Mouse (Mus musculus) hindlimb bud, embryonic 11.5 days (tissue): ENCODE results near the gene Fgf9.

Experiments
- DNase-seq: peaks from one replicate; pipeline ENCODE4 v3.0.0-alpha.2; 2012; ENCODE audit warnings: low read depth, low spot score; ENCODE audit errors: extremely low spot score

The Fgf9 gene

DNA sequence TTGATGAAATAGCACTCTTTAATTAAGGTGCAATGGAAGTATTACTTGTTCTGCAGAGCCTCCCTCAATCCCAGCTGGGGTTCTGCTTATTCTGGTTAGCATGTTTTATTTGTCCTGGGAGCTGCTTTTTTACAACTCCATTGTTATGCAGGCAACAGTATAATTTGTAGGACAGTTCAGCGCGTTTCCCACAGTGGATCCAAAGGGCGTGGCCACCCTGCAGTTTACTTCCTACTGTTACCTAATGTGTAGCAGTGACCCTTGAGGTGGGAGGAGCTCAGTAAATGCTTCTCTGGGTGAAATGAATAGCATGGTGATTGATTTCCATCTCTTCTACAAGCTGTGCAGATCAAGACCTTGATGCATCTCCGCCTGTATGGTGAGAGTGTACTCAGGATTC is 17.0 kb downstream of the Fgf9 start:
- no peak for DNase-seq

DNA sequence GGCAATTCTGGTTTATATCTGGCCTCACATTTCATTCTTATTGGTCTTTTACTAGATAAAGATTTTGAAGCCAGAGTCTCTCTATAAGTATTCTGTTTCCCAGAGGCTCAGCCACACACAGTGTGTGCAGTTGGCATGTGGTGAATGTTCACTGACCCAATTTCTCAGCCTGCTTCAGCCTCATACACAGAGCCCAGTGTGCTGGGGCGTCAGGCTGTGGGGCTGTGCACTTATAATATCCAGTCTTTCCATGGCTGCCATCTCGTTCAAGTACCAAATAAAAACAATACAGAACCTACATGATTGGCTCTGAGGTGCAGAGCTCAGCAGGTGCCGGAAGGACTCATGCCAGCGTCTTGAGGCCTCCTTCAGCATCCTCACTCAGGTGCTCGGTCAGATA is 19.1 kb downstream of the Fgf9 start:
- no peak for DNase-seq

DNA sequence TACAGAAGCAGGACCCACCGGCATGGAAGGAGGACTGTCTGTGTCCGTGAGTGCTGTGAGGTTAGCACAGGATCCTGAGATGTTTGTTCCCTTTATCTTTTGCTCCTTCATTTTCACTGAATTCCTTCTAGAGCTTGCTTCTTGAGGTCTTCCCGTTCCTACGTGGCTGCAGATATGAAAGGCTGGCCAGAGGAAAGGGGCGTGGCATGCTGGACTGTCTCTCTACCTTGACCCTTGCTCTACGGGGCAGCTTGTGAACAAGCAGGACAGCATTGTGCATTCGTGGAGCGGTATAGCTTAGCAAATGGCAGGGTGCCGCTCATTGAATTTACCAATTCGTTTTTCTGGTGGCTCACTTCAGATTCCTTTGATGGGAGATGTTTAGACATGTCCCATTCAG is 21.0 kb downstream of the Fgf9 start:
- no peak for DNase-seq

DNA sequence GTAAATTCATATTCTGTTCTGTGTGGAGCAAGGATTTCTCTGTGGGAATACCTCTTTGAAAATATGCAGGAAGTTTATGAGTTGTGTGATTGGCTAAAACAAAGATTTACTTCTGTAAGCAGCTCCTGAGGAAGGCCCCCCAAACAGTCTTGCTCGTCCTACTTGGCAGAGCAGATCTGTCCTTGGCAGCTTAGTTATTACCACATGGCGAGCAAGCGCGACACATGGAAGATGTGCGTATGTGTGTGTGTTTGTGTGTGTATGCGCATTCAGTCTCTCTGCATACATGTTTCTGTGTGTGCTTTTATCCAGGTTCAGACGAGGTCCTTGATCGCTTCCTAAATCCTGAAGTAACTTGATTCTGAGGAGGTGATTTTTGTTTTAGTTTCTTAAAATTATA is 29.3 kb downstream of the Fgf9 start:
- DNase-seq: no peak

DNA sequence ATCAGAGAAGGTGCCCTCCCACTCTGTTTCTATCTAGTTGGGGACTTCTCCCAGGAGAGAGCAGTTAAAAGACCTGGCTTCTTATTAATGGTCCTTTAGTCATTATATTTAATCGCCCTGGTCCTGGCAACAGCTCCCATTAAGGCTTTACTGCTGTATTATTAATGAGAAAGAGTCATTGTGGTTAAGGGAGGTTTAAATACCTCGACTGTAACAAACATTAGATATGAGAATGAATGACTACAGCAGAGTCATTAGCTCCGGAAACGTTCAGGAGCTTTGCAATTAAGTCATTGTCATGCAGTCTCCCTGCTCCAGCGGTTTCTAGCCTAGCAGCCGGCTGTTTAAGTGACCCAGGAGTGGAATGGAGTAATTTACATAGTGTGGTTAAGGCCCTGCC is 31.0 kb downstream of the Fgf9 start:
- no peak for DNase-seq

DNA sequence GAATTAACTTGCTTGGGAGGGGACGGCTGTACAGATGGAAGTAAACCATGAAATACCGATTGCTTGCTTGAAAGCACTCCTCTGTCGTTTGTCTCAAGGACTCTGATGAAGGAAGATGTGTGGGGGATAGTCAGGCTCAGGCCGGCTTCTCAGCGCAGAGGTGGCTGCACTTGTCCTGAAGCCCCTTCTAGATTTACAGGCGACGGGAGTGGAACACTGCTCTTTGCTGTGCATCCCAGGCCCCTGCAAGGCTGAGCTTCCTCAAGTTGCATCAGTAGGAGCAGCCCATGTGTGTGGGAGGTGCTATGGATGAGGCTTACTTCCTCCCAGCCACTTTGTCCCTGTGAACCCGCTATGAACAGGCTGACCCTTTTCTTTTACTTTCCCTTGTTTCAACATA is 33.9 kb downstream of the Fgf9 start:
- DNase-seq: no peak

DNA sequence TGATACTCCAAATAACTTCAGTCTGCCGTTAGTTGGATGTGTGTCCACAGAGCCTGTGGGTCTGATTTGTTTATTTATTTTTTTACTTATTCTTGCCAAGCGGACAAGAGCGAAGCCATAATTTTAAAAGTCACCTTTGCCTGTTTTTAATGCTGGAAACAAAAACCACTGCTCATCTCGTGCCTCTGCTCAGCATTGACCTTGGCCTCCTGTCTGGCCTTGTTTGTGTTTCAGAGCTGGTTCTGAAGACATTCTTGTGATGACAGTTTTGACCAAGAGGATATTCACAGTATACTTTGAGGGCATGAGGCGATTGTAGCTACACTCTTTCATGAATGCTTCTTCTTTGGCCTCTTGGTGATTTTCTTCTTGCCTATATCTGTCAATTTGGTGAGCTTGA is 35.2 kb downstream of the Fgf9 start:
- no peak for DNase-seq

DNA sequence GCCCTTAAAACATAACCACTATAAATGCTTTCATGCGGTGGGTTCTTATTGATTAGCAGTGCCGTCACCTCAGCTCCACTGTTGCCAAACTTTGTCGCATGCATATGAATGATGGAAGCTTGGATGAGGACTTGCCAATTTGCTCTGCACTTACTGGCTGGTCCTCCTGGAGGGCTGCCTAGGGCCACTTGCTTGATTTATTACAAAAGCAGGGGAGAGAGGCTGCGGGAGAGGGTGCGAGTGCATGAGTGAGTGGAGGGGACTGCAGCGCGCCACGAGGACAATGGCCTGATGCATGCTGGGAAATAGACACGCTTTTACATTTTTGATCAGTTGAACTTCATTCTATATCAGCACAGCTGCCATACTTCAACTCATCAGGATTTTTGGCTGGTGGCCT is 39.3 kb downstream of the Fgf9 start:
- DNase-seq: no peak

DNA sequence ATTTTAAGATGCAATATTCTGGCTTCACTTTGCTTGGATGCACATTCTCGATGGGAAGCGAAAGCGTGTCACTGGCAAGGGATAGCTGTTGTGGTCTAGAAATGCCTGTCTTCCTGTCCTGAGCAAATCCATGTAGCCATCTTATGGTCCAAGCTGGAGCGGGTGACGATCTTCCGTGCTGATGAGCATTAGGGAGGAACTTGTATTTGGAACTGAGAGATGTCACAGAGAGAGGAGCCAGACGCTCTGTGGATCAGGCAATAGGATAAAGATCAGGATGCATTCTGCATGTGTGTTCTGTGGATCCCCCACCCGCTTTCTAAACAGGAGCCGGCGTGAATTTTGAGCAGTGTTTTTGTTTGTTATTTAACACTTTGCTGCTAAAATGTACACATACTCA is 41.2 kb downstream of the Fgf9 start:
- no peak for DNase-seq

DNA sequence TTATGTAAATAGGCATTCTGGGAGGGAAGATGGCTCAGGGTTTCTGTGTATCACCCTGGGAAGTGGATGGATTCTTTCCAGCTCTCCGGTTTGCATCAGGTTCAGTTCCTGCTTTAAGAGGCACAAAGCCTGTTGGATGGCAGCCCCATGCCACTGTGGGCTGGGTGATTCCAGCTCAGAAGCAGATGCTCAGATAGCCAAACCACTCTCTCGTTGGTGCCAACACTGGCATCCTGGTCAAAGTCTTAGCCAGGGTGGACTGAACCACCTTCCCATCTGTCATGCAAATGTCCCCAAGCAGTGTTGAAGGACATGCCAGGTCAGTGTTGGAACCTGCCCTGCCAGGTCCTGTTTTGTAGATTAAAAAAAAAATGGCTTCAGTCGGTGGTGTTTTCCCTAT is 42.0 kb downstream of the Fgf9 start:
- DNase-seq: no peak

DNA sequence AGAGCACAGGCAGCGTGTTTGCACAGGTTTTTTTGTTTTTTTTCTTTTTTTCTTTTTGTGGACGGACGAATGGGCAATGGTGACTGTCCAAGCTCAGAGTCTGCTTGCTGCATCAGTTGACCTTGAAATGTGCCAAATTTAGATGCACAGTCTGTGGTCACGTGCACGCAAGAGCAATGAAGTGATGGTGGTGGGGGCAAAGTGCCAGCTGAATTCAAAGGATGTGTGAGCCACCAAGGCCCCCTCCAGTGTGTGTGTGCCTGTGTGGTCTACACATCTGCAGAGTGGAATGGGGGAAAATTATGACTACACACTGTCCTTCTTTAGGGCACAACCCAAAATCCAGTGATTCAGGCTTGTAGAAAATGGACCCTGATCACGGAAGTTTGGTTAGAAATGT is 42.8 kb downstream of the Fgf9 start:
- DNase-seq: no peak

DNA sequence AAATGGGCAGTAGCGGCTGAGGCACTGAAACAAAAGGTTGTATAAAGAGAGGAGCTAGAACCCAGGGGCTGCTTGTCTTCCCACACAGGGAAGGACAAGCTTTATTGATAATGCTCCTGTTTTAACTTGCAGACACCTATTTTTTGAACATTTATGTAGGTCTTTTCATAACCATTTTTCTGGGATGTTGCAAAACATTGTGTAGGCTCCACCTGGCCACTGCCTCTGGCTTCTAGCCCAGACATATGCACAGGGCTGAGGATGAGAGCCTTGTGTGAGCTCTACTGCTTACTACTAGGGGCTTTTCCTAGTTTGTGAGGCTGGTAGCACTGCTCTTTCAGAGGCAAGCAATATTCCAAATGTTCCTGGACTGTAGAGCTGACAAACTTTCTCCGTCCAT is 43.8 kb downstream of the Fgf9 start:
- no peak for DNase-seq

DNA sequence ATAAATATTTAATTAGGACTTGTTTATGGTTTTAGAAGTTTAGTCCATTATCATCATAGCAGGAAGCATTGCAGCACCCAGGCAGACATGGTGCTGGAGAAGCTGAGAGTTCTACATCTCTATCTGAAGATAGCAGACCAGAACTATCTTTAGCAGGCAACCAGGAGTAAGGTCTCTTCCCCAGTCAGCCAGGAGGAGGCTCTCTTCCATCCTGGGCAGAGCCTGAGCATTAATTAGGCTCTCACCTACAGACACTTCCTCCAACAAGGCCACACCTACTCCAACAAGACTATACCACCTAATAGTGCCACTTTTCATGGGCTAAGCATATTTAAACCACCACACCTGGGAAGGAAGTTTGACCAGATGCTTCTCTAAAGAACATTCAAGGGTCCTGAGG is 54.3 kb downstream of the Fgf9 start:
- no peak for DNase-seq

DNA sequence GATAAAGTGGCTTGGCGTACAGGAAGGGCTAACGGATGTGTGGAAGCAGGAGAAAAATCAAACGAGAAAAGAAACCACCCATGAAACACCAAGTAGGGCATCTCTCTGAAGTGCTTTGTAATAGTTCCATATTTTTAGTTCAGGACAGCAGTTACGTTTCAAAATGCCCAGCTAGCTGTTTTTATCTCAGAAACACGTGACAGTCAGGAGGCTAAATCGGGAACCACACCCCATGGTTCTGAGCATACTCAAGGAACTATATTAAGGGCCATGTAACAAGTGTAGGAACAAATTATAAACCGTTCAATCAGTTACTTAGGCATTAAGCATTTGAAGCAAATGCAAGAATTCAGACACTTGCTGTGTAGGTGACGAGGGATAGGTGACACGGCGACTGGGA is 56.2 kb downstream of the Fgf9 start:
- no peak for DNase-seq

DNA sequence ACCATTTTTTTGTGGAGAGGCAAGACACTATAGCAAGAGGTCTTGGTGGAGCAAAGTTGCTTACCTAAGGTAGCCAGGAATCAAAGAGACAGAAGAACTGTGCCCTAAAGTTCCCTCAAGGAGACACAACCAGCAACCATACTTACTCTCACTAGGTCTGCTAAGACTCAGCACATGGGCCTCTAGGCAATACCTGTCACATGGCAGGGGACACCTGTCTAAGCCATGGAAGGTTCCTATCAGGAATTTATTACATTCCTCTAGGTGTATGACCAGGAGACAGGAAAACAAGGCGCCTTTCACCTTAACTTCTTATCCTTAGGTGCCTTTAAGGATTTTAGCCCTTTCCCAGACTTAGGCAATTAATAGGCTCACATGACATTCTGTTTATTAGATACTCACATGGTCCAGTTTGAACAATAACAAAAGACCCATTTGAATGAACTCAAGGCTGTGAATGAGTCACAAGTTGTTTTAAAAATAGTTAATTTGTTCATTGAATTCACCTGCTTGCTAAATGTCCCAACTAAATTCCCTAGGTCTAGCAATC is 69.2 kb downstream of the Fgf9 start:
- no peak for DNase-seq

DNA sequence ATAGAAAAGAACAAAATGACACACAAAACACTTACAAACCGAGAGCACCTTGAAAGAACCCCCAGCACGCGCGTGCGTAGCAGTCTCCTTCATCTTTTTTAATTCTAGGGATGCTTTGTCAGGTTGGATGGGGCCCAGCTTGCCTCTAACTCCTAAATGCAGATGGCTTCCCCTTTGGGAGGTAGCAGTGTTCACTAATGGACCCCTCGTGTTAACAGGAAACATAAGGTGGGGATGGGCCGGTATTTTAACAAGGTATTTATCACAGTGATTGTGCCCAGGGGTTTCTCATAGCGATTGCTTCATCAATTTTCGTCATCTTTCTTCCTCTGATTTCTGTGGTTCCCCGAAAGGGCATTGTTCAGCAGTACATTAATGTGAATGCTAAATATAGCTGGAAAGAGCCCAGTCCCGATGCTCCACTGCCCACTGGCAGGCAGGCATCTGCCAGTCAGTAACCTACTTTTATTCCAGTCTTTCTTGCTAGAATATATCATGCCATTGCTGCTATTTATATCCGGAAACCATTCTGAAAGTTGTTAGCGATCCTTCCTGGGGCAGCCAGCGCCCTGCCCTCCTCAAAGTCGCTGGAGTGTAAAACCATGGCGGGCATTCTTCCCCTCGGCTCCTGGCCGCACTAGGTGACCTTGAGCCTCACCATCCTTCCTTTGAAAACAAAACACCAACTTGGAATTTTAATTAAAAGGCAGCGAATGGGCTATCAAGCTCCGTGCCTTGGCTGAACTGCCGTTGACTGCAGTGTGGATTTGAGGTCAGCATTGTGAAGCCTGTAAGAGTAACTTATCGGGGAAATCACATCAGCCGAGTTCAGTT is 79.5 kb downstream of the Fgf9 start:
- DNase-seq: no peak

DNA sequence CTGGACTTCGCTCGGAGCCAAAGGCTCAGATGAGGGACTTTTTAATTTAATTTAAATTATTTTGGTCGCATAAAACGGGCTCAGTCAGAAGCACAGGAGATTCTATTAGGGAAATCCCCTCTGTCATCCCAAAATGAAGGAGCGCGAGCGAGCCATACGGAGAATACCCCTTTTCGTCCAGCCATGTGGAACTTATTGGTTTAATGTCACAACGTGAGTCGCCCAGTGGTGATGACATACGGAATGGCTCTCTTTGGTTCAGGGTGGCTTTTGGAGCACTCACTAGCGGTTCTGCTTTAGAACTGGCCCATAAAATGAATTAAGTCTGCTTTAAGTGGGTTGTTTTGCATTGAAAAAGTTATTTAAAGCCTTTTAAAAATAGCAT is 80.1 kb downstream of the Fgf9 start:
- no peak for DNase-seq

DNA sequence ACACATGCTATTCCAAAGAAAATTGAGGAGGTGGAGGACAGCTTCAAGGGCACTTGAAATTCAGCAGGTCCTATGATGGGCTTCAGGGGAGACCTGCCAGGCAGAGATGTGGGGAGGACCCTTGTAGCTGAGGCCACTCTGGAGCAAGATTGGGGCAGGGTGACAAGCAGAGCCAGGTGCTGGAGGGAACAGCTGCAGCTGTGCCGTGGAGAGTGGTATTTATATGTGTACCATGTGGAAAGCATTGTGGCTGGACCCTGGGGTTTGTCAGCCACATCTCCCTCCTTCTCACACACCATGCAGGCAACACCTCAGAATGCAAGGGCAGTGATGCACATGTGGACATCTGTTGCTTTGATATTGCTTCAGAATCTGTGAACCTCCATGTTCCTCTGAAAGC is 81.8 kb downstream of the Fgf9 start:
- peak; percentile 3 for DNase-seq

DNA sequence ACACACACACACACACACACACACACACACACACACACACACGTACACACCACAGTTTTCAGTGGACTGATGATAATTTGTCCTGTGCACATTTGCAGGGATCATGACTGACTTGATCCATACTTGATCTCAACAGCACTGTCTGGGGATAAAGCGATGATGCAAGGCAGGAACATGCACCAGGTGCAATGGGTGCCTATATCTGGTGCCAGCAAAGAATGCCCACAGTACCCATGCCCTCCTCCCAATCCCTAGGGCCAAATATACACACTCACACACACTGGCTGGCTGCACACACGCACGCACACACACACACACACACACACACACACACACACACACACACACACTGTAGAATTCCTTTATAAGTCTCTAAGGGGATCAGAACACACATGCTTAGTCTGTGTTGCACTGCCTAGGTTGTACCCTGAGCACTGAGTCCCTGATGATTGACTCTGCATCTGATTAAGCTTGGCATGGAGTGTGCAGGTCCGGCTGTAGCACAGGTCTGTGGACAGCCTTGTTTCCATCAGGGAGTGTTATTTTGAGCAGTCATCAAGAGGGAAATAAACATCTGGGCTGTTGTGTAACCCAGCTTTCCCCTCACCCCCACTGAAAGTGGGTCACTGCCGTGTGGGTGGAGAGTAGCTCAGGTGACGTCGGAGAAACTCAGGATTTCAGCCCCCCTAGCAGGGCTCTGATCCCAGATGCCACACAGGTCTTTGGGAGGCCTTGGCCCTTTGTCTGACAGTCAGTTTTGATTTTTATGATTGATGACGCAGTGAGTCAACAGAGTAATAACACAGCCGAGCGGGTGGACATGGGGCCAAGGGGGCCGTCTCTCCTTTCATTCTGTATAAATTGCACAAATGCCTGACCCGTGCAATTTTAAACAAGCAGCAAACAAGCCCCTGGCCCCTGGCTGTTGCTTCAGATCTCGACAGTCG is 83.4 kb downstream of the Fgf9 start:
- DNase-seq: peak; percentile 6

DNA sequence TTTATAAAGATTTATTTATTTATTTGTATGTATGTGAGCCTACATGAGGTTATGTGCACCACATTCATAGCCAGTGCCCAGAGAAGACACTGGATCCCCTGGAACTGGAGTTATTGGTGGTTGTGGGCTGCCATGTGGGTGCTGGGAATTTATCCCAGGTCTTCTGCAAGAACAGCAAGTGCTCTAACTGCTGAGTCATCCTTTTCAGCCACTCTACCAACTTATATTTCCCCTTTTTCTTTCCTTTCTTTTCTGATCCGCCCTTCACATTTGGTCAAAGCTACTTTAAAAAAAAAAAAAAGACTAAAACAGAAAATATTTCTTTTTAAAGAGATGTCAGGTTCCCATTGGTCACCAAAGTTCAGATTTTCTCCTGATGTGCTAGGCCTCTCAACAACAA is 90.3 kb downstream of the Fgf9 start:
- no peak for DNase-seq
